Mouse (Mus musculus): ENCODE measurements around the gene Mbnl2. TPM values are rescaled to one million over a fixed set of nuclear protein-coding genes. Genes with fewer than 3 reads are reported as not detected.

The Mbnl2 gene
- total RNA-seq, 1 experiment: 33.4 TPM

DNA sequence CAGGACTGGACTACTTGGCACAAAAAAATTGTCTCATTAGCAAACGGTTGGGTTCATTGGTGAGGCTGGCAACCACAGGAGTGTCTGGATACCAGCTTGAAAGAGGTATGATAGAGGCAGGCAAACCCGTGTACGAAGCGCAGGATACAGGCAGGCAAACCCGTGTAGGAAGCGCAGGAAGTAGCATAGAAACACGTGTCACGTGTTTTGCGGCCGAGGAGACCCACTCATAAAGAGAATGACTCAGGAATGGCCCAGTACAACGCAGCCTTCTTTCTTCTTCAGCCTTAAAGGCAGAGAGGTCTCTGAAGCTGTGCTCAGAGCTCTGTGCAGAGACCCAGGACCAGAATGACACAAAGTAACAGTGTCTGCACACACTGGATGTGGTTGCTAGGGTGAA lies 13.9 kb upstream of the Mbnl2 start:
- in situ Hi-C loops (cut with MboI; ENCODE audit: low sequenced_read_pairs in 2 of 2, unreplicated experiment in 2 of 2): no loop called here
- no peak overlapping the region for H3K27ac ChIP-seq (ENCODE audit: insufficient read depth, low read depth, low read length, poor library complexity, severe bottlenecking)
- H3K9ac ChIP-seq (ENCODE audit: insufficient read depth, low read depth, low read length, poor library complexity, severe bottlenecking): no peak overlapping the region
- TF ChIP-seq ZNF384 (IDR thresholded peaks at IDR 0.05; ENCODE audit: low read depth, low read length) (no peak), CHD2 (IDR thresholded peaks at IDR 0.05; ENCODE audit: low read depth, low read length) (no peak), MAFK (IDR thresholded peaks at IDR 0.05; ENCODE audit: insufficient read depth, low read depth, low read length) (no peak), ZC3H11A (IDR thresholded peaks at IDR 0.05; ENCODE audit: borderline replicate concordance, low read depth, low read length) (no peak), HCFC1 (IDR thresholded peaks at IDR 0.05; ENCODE audit: borderline replicate concordance, insufficient read depth, low read length) (no peak)
- no peaks in the 10 kb centered on the region for H3K9me3 ChIP-seq (ENCODE audit: control insufficient read depth, insufficient read depth, low read depth, low read length)
- H3K36me3 ChIP-seq (ENCODE audit: control insufficient read depth, insufficient read depth, low read length, poor library complexity, severe bottlenecking): no peaks in the 10 kb centered on the region
- no peak overlapping the region for H3K4me3 ChIP-seq (ENCODE audit: insufficient read depth in 1 of 2, low read depth in 1 of 2, low read length in 2 of 2, poor library complexity in 1 of 2, severe bottlenecking in 1 of 2)
- DNase-seq (ENCODE audit: low read depth, low spot score): no peak
- H3K4me1 ChIP-seq (ENCODE audit: control insufficient read depth in 2 of 2, insufficient read depth in 2 of 2, low read length in 2 of 2, poor library complexity in 1 of 2): no peaks in the 10 kb centered on the region

DNA sequence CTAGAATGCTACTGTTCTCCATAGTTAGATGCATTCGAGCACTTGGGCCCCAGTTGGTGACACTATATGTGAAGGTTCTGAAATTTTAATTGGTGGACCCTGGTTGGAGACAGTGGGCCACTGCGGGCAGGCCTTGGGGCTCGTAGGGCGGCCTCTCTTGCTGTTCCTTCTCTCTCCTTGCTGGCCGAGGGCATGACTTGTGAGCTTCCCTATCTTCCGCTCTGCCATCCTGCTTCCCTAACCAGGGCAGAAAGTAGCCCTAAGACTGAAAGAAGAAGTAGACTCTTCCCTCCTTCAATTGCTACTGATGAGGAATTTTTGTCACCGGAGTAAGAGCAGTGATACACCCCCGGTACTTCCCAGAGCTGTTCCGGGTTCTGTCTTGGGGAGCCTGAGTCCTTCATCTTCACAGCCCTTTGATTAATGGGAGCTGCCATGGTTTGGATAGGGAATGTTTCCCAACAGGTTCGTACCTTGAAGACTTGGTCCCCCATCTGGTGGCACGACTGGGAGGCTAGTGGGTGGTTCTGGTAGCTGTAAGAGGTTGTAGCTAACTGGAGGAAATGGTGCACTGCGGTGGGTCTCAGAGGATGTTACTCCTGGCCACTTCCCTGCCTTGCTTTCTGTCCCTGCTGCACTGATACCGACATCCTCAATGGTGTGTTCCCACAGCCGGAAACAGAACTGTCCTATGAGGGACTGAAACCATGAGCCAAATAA lies 12.6 kb upstream of the Mbnl2 start:
- no peak for DNase-seq (ENCODE audit: low read depth, low spot score)
- no peaks in the 10 kb centered on the region for H3K9me3 ChIP-seq (ENCODE audit: control insufficient read depth, insufficient read depth, low read depth, low read length)
- no peaks in the 10 kb centered on the region for H3K4me1 ChIP-seq (ENCODE audit: control insufficient read depth in 2 of 2, insufficient read depth in 2 of 2, low read length in 2 of 2, poor library complexity in 1 of 2)
- H3K9ac ChIP-seq (ENCODE audit: insufficient read depth, low read depth, low read length, poor library complexity, severe bottlenecking): no peak overlapping the region
- no peak overlapping the region for H3K27ac ChIP-seq (ENCODE audit: insufficient read depth, low read depth, low read length, poor library complexity, severe bottlenecking)
- in situ Hi-C loops (cut with MboI; ENCODE audit: low sequenced_read_pairs in 2 of 2, unreplicated experiment in 2 of 2): no loop called here
- TF ChIP-seq ZNF384 (IDR thresholded peaks at IDR 0.05; ENCODE audit: low read depth, low read length) (no peak), CHD2 (IDR thresholded peaks at IDR 0.05; ENCODE audit: low read depth, low read length) (no peak)
- H3K36me3 ChIP-seq (ENCODE audit: control insufficient read depth, insufficient read depth, low read length, poor library complexity, severe bottlenecking): no peaks in the 10 kb centered on the region
- H3K4me3 ChIP-seq (ENCODE audit: insufficient read depth in 1 of 2, low read depth in 1 of 2, low read length in 2 of 2, poor library complexity in 1 of 2, severe bottlenecking in 1 of 2): no peak overlapping the region

DNA sequence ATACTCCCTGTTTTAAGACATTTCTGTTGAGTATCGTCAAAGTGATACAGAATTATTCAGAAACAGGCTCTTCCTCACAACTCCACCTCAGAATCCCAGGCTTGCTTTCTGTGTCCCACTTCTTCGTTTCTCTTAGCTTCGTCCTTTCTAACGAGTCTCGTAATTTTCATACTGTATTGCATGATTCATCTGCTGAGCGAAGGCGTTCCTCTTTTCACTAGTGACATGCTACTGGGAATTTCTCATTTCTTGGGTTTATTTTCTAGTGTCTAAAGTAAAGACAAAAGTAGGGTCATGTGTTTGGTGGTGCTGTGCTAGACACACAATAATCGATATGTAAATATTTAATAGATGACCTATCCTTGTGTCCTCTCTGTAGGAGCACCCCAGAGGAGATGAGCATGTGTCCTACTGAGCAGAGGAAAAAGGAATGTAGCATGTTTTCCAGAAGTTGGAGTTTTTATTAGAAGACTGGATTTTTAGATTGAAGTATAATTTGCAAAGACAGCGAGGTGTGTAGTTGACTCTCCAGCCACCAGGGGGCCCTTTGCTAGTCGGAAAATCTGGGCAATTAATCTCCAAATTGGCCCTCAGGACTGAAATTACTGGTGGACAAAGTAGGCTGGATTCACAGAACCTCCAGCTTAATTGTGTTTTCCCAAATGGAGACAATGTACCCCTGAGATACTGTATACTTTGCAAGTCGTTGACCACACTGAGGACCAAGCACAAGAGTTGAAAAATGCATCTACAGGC lies 11.9 kb upstream of the Mbnl2 start:
- no peaks in the 10 kb centered on the region for H3K9me3 ChIP-seq (ENCODE audit: control insufficient read depth, insufficient read depth, low read depth, low read length)
- TF ChIP-seq ZC3H11A (IDR thresholded peaks at IDR 0.05; ENCODE audit: borderline replicate concordance, low read depth, low read length): no peak
- TF ChIP-seq CHD2 (IDR thresholded peaks at IDR 0.05; ENCODE audit: low read depth, low read length): no peak
- no peak for TF ChIP-seq HCFC1 (IDR thresholded peaks at IDR 0.05; ENCODE audit: borderline replicate concordance, insufficient read depth, low read length)
- DNase-seq (ENCODE audit: low read depth, low spot score): no peak
- H3K4me1 ChIP-seq (ENCODE audit: control insufficient read depth in 2 of 2, insufficient read depth in 2 of 2, low read length in 2 of 2, poor library complexity in 1 of 2): no peaks in the 10 kb centered on the region
- H3K4me3 ChIP-seq (ENCODE audit: insufficient read depth in 1 of 2, low read depth in 1 of 2, low read length in 2 of 2, poor library complexity in 1 of 2, severe bottlenecking in 1 of 2): no peak overlapping the region
- no peak overlapping the region for H3K27ac ChIP-seq (ENCODE audit: insufficient read depth, low read depth, low read length, poor library complexity, severe bottlenecking)
- in situ Hi-C loops (cut with MboI; ENCODE audit: low sequenced_read_pairs in 2 of 2, unreplicated experiment in 2 of 2): no loop called here
- H3K9ac ChIP-seq (ENCODE audit: insufficient read depth, low read depth, low read length, poor library complexity, severe bottlenecking): no peak overlapping the region
- no peaks in the 10 kb centered on the region for H3K36me3 ChIP-seq (ENCODE audit: control insufficient read depth, insufficient read depth, low read length, poor library complexity, severe bottlenecking)

DNA sequence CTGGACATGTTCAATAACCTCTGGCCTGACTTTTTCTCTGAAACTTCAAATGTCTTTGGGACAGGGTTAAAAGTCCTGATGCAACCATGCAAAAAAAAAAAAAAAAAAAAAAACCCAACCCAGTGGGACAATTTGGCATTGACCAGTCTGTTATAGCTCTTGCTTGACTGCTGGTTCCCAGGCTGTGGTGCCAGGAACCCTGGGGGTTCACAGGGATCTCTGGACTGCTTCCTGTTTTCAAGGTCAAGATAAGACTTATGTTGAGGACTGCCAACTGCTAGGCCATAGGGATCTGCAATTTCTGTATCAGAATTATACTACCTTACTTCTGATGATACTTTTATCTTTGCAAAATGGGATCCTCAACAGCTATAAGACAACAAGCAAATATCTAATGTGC lies 9.6 kb upstream of the Mbnl2 start:
- in situ Hi-C loops (cut with MboI; ENCODE audit: low sequenced_read_pairs in 2 of 2, unreplicated experiment in 2 of 2): no loop called here
- no peaks in the 10 kb centered on the region for H3K36me3 ChIP-seq (ENCODE audit: control insufficient read depth, insufficient read depth, low read length, poor library complexity, severe bottlenecking)
- no peak overlapping the region for H3K27ac ChIP-seq (ENCODE audit: insufficient read depth, low read depth, low read length, poor library complexity, severe bottlenecking)
- TF ChIP-seq ZNF384 (IDR thresholded peaks at IDR 0.05; ENCODE audit: low read depth, low read length): no peak
- TF ChIP-seq MAFK (IDR thresholded peaks at IDR 0.05; ENCODE audit: insufficient read depth, low read depth, low read length): no peak
- TF ChIP-seq CHD2 (IDR thresholded peaks at IDR 0.05; ENCODE audit: low read depth, low read length): no peak
- no peak for TF ChIP-seq ZC3H11A (IDR thresholded peaks at IDR 0.05; ENCODE audit: borderline replicate concordance, low read depth, low read length)
- no peak for TF ChIP-seq HCFC1 (IDR thresholded peaks at IDR 0.05; ENCODE audit: borderline replicate concordance, insufficient read depth, low read length)
- DNase-seq (ENCODE audit: low read depth, low spot score): no peak
- no peak overlapping the region for H3K9ac ChIP-seq (ENCODE audit: insufficient read depth, low read depth, low read length, poor library complexity, severe bottlenecking)
- no peak overlapping the region for H3K4me3 ChIP-seq (ENCODE audit: insufficient read depth in 1 of 2, low read depth in 1 of 2, low read length in 2 of 2, poor library complexity in 1 of 2, severe bottlenecking in 1 of 2)
- no peaks in the 10 kb centered on the region for H3K4me1 ChIP-seq (ENCODE audit: control insufficient read depth in 2 of 2, insufficient read depth in 2 of 2, low read length in 2 of 2, poor library complexity in 1 of 2)
- no peaks in the 10 kb centered on the region for H3K9me3 ChIP-seq (ENCODE audit: control insufficient read depth, insufficient read depth, low read depth, low read length)
